Mouse (Mus musculus): ENCODE data around the gene Stxbp4. TPM values are rescaled to one million over a fixed set of nuclear protein-coding genes. Genes with fewer than 3 reads are reported as not detected.

The Stxbp4 gene
- total RNA-seq, 4 experiments from 2014 or later = 9.5 to 13.4 (median 11.2) TPM

GRCm38 (mm10) chr11:90464046-90464595 lies 173.8 kb downstream of the Stxbp4 start:
- no peak for DNase-seq (ENCODE audit: low spot score in 2 of 2)

- DNase-seq (ENCODE audit: low spot score in 2 of 2) = no peak
Measured at GRCm38 (mm10) chr11:90460458-90460857, 177.4 kb downstream of the Stxbp4 start.

- DNase-seq (ENCODE audit: low spot score in 2 of 2) = no peak
Measured at GRCm38 (mm10) chr11:90452134-90452533, 185.8 kb downstream of the Stxbp4 start.

GRCm38 (mm10) chr11:90451506-90451905 lies 186.4 kb downstream of the Stxbp4 start:
- no peak for DNase-seq (ENCODE audit: low spot score in 2 of 2)

GRCm38 (mm10) chr11:90442462-90442861 lies 195.4 kb downstream of the Stxbp4 start:
- DNase-seq (ENCODE audit: low spot score in 2 of 2) = no peak

- no peak for DNase-seq (ENCODE audit: low spot score in 2 of 2)
Measured at GRCm38 (mm10) chr11:90440851-90441250, 197.0 kb downstream of the Stxbp4 start.

GRCm38 (mm10) chr11:90438768-90439167 lies 199.1 kb downstream of the Stxbp4 start:
- no peak for DNase-seq (ENCODE audit: low spot score in 2 of 2)

Other genes with a start within 250 kb of the Stxbp4 start
- 100 to 1,000 TPM; 132 to 146 (median 139) TPM for gene Hlf, start 247.2 kb downstream of the Stxbp4 start, total RNA-seq (2022)
- gene Cox11, start 89 bp upstream of the Stxbp4 start, total RNA-seq (2022) = 10 to 100 TPM; 23.0 to 26.7 (median 26.1) TPM
- 10 to 100 TPM; 30.8 to 33.9 (median 31.5) TPM for gene Tom1l1, start 50.3 kb upstream of the Stxbp4 start, total RNA-seq (2022)